Mouse (Mus musculus): ENCODE data around the gene Cox7b.

- TF ChIP-seq CTCF (IDR thresholded peaks at IDR 0.05; ENCODE audit: insufficient read depth, low read depth, low read length) (no peak), POLR2A (IDR thresholded peaks at IDR 0.05; ENCODE audit: insufficient read depth, low read depth, low read length) (no peak)
Observed at GRCm38 (mm10) chrX:106048191-106048590, 32.7 kb downstream of the Cox7b start.

Data from olfactory bulb, adult 2 months (tissue).